Mouse (Mus musculus) MEL (cell line): ENCODE measurements around the gene Arpc5. TPM values are rescaled to one million over a fixed set of nuclear protein-coding genes. Genes with fewer than 3 reads are reported as not detected.

Experiments used
- DNase-seq: peaks from one replicate; pipeline ENCODE4 v3.0.0; 2011; ENCODE audit warnings: low read depth, low spot score
- H3K27ac ChIP-seq: 2 replicates; pipeline ENCODE4 v1.5.1; 2012; ENCODE audit warnings: low read depth, mild to moderate bottlenecking, control low read depth, low read length, moderate library complexity; ENCODE audit not compliant: control insufficient read depth
- H3K27me3 ChIP-seq, 2 experiments: fragments of 150-350 bp in 1 of 2; sonication (generic) in 1 of 2; 2 replicates each; pipeline ENCODE4 v1.6.1; 2012; ENCODE audit warnings: low read length in 2 of 2, mild to moderate bottlenecking in 2 of 2, improper control_type of control experiment in 1 of 2, moderate library complexity in 1 of 2; ENCODE audit not compliant: insufficient read depth in 2 of 2, control insufficient read depth in 1 of 2
- H3K36me3 ChIP-seq, 2 experiments: 2 replicates each; pipeline ENCODE4 v1.6.1; 2012 to 2014; ENCODE audit warnings: low read length in 2 of 2, improper control_type of control experiment in 1 of 2, inconsistent platforms in 1 of 2, mild to moderate bottlenecking in 1 of 2; ENCODE audit not compliant: insufficient read depth in 2 of 2, control insufficient read depth in 1 of 2
- H3K4me1 ChIP-seq, 2 experiments: fragments of 150-350 bp in 1 of 2; sonication (generic) in 1 of 2; 2 replicates each; pipeline ENCODE4 v1.6.1; 2012; ENCODE audit warnings: low read length in 2 of 2, improper control_type of control experiment in 1 of 2, mild to moderate bottlenecking in 1 of 2; ENCODE audit not compliant: insufficient read depth in 2 of 2, control insufficient read depth in 1 of 2
- H3K4me3 ChIP-seq, 2 experiments: fragments of 150-350 bp in 1 of 2; sonication (generic) in 1 of 2; 2 replicates each; pipeline ENCODE4 v1.5.1; 2012; ENCODE audit warnings: low read depth in 2 of 2, low read length in 2 of 2, mild to moderate bottlenecking in 2 of 2, moderate library complexity in 2 of 2, control low read depth in 1 of 2, improper control_type of control experiment in 1 of 2; ENCODE audit not compliant: control insufficient read depth in 1 of 2, insufficient read depth in 1 of 2
- H3K79me2 ChIP-seq: 2 replicates; pipeline ENCODE4 v1.6.1; 2012; ENCODE audit warnings: mild to moderate bottlenecking, low read length, moderate library complexity; ENCODE audit not compliant: control insufficient read depth, poor library complexity, insufficient read depth
- H3K9ac ChIP-seq: 2 replicates; pipeline ENCODE4 v1.6.1; 2012; ENCODE audit warnings: low read depth, mild to moderate bottlenecking, control low read depth, low read length, moderate library complexity; ENCODE audit not compliant: control insufficient read depth, poor library complexity, severe bottlenecking
- H3K9me3 ChIP-seq: fragments of 150-350 bp; sonication (generic); replicated peaks from 2 replicates; pipeline ENCODE4 v1.6.1; 2012; ENCODE audit warnings: mild to moderate bottlenecking, low read length, improper control_type of control experiment, moderate library complexity; ENCODE audit not compliant: insufficient read depth
- CHD1 ChIP-seq: IDR thresholded peaks from 2 replicates; pipeline ENCODE4 v1.6.1; 2012; ENCODE audit warnings: low read depth, mild to moderate bottlenecking, inconsistent platforms, low read length, improper control_type of control experiment
- CTCF ChIP-seq, 3 experiments: IDR thresholded peaks in 2 of 3; conservative IDR thresholded peaks in 1 of 3; 2 replicates each; pipeline ENCODE4 v1.5.1; 2011 to 2012; ENCODE audit warnings: low read length in 3 of 3, low read depth in 2 of 3, mild to moderate bottlenecking in 2 of 3, improper control_type of control experiment in 1 of 3, inconsistent platforms in 1 of 3, mixed read lengths in 1 of 3, moderate library complexity in 1 of 3; ENCODE audit not compliant: control insufficient read depth in 1 of 3, insufficient read depth in 1 of 3, poor library complexity in 1 of 3, severe bottlenecking in 1 of 3
- EP300 ChIP-seq, 2 experiments: IDR thresholded peaks; 2 replicates each; pipeline ENCODE4 v1.6.1; 2011; ENCODE audit warnings: improper control_type of control experiment in 2 of 2, low read length in 2 of 2, low read depth in 1 of 2, mild to moderate bottlenecking in 1 of 2
- ETS1 ChIP-seq: IDR thresholded peaks from 2 replicates; pipeline ENCODE4 v1.6.1; 2012; ENCODE audit warnings: low read depth, mild to moderate bottlenecking, inconsistent platforms, low read length, improper control_type of control experiment, moderate library complexity
- GABPA ChIP-seq: IDR thresholded peaks from 2 replicates; pipeline ENCODE4 v1.6.1; 2012; ENCODE audit warnings: low read depth, mild to moderate bottlenecking, inconsistent platforms, low read length, improper control_type of control experiment, moderate library complexity
- GATA1 ChIP-seq: IDR thresholded peaks from 2 replicates; pipeline ENCODE4 v1.6.1; 2011; ENCODE audit warnings: low read depth, low read length, improper control_type of control experiment
- JUND ChIP-seq: IDR thresholded peaks from 2 replicates; pipeline ENCODE4 v1.6.1; 2011; ENCODE audit warnings: low read depth, mild to moderate bottlenecking, improper control_type of control experiment, low read length
- MEF2A ChIP-seq: IDR thresholded peaks from 2 replicates; pipeline ENCODE4 v1.6.1; 2014; ENCODE audit warnings: low read depth, mild to moderate bottlenecking, inconsistent platforms, low read length, improper control_type of control experiment; ENCODE audit not compliant: poor library complexity, insufficient replicate concordance, severe bottlenecking; ENCODE audit errors: extremely low read depth
- MYC ChIP-seq: IDR thresholded peaks from 2 replicates; pipeline ENCODE4 v1.6.1; 2011; ENCODE audit warnings: low read depth, mild to moderate bottlenecking, low read length, improper control_type of control experiment, moderate library complexity
- NELFE ChIP-seq: IDR thresholded peaks from 2 replicates; pipeline ENCODE4 v1.6.1; 2011; ENCODE audit warnings: low read depth, low read length, improper control_type of control experiment
- POLR2AphosphoS2 ChIP-seq: IDR thresholded peaks from 2 replicates; pipeline ENCODE4 v1.6.1; 2011; ENCODE audit warnings: low read length, improper control_type of control experiment
- RAD21 ChIP-seq: IDR thresholded peaks from 2 replicates; pipeline ENCODE4 v1.6.1; 2011; ENCODE audit warnings: mild to moderate bottlenecking, low read depth, low read length, improper control_type of control experiment
- RCOR1 ChIP-seq: IDR thresholded peaks from 2 replicates; pipeline ENCODE4 v1.6.1; 2012; ENCODE audit warnings: low read depth, mild to moderate bottlenecking, inconsistent platforms, low read length, improper control_type of control experiment
- SIN3A ChIP-seq: IDR thresholded peaks from 2 replicates; pipeline ENCODE4 v1.6.1; 2012; ENCODE audit warnings: low read length, improper control_type of control experiment, inconsistent platforms
- SMC3 ChIP-seq: IDR thresholded peaks from 2 replicates; pipeline ENCODE4 v1.6.1; 2011; ENCODE audit warnings: low read depth, low read length, improper control_type of control experiment
- ZC3H11A ChIP-seq: IDR thresholded peaks from 2 replicates; pipeline ENCODE4 v1.6.1; 2012; ENCODE audit warnings: low read depth, mild to moderate bottlenecking, inconsistent platforms, low read length, improper control_type of control experiment
- ZNF384 ChIP-seq: IDR thresholded peaks from 2 replicates; pipeline ENCODE4 v1.6.1; 2012; ENCODE audit warnings: low read depth, mild to moderate bottlenecking, inconsistent platforms, low read length, improper control_type of control experiment
- polyA plus RNA-seq, 2 experiments: library from polyadenylated mRNA; stranded (reverse) in 1 of 2; unstranded in 1 of 2; fragments of >175 nt in 1 of 2; fragments of >200 nt in 1 of 2; gene quantifications; 2 replicates each; pipeline versions ENCODE4 v1.2.1 to v1.2.4; 2012; ENCODE audit warnings: low replicate concordance in 2 of 2, low read depth in 1 of 2; ENCODE audit not compliant: insufficient read length in 2 of 2, insufficient read depth in 1 of 2, missing spikeins in 1 of 2
- total RNA-seq: library from RNA; depleted of rRNA; stranded (reverse); fragments of 300-350 nt; gene quantifications from 2 replicates; pipeline ENCODE4 v1.2.3, GENCODE M21; 2012

Gene Arpc5
- total and polyA plus RNA-seq, 3 experiments, result 119 to 145 TPM; not detected in 1

- no peaks in the 10 kb centered on the region for H3K79me2 ChIP-seq
- peaks cover 0 to 7% of the 10 kb centered on the region in 2 experiments; a peak in 3 of 4 replicates for H3K27me3 ChIP-seq
- H3K27ac ChIP-seq, result no peak overlapping the region
- TF ChIP-seq GATA1, result peak; percentile 64
- no peak for TF ChIP-seq SIN3A
- TF ChIP-seq ZNF384, result no peak
- TF ChIP-seq ZC3H11A, result peak; percentile 90
- peak; percentile 97 for TF ChIP-seq SMC3
- TF ChIP-seq CTCF (IDR thresholded peaks at IDR 0.05 in 2 of 3, conservative IDR thresholded peaks at IDR 0.05 in 1 of 3; ENCODE audit: control insufficient read depth in 1 of 3, insufficient read depth in 1 of 3, low read depth in 2 of 3, low read length in 3 of 3, poor library complexity in 1 of 3, severe bottlenecking in 1 of 3), result peak; percentile 57 to 88 (median 76)
- no peak for TF ChIP-seq EP300 (IDR thresholded peaks at IDR 0.05; ENCODE audit: low read depth in 1 of 2, low read length in 2 of 2)
- no peak for TF ChIP-seq MYC
- no peak for TF ChIP-seq POLR2AphosphoS2
- no peak for TF ChIP-seq MEF2A
- no peak for TF ChIP-seq CHD1
- TF ChIP-seq JUND, result no peak
- TF ChIP-seq RAD21, result peak; percentile 90
- TF ChIP-seq NELFE, result no peak
- H3K4me3 ChIP-seq, result no peak overlapping the region
- H3K9ac ChIP-seq, result no peak overlapping the region
- DNase-seq, result peak; percentile 72
- H3K36me3 ChIP-seq, result no peaks in the 10 kb centered on the region
- no peaks in the 10 kb centered on the region for H3K4me1 ChIP-seq
- H3K9me3 ChIP-seq, result no peaks in the 10 kb centered on the region
Measured at GRCm38 (mm10) chr1:152746426-152746825, 19.9 kb upstream of the Arpc5 start.

GRCm38 (mm10) chr1:152749276-152749675 lies 17.1 kb upstream of the Arpc5 start:
- no peaks in the 10 kb centered on the region for H3K9me3 ChIP-seq
- no peaks in the 10 kb centered on the region for H3K79me2 ChIP-seq
- no peak for TF ChIP-seq EP300 (IDR thresholded peaks at IDR 0.05; ENCODE audit: low read depth in 1 of 2, low read length in 2 of 2)
- no peak for TF ChIP-seq JUND
- TF ChIP-seq RCOR1, result no peak
- no peak for TF ChIP-seq SMC3
- no peak for TF ChIP-seq ZC3H11A
- TF ChIP-seq GABPA, result no peak
- no peak for TF ChIP-seq ETS1
- H3K27ac ChIP-seq, result no peak overlapping the region
- no peak for DNase-seq
- H3K27me3 ChIP-seq, result peaks cover 0 to 8% of the 10 kb centered on the region in 2 experiments; a peak in 2 of 4 replicates
- no peaks in the 10 kb centered on the region for H3K4me1 ChIP-seq
- H3K36me3 ChIP-seq, result no peaks in the 10 kb centered on the region
- H3K9ac ChIP-seq, result no peak overlapping the region
- H3K4me3 ChIP-seq, result no peak overlapping the region
